Mouse (Mus musculus) E14TG2a.4 (cell line): ENCODE results near the gene Tnnt2.

Experiments used
- H3K27me3 ChIP-seq: 2 replicates; pipeline ENCODE4 v1.6.1; 2014; ENCODE audit warnings: low read length, control low read depth; ENCODE audit not compliant: insufficient read depth
- H3K36me3 ChIP-seq: 2 replicates; pipeline ENCODE4 v1.6.1; 2014; ENCODE audit warnings: low read length, control low read depth; ENCODE audit not compliant: insufficient read depth
- H3K4me1 ChIP-seq: replicated peaks from 2 replicates; pipeline ENCODE4 v1.6.1; 2014; ENCODE audit warnings: low read depth, low read length, control low read depth
- H3K4me3 ChIP-seq: replicated peaks from 2 replicates; pipeline ENCODE4 v1.5.1; 2014; ENCODE audit warnings: mild to moderate bottlenecking, low read length
- H3K9me3 ChIP-seq: 2 replicates; pipeline ENCODE4 v1.6.1; 2014; ENCODE audit warnings: low read length, control low read depth
- CTCF ChIP-seq: conservative IDR thresholded peaks from 2 replicates; pipeline ENCODE4 v1.5.1; 2014; ENCODE audit warnings: low read length
- NANOG ChIP-seq: IDR thresholded peaks from 2 replicates; pipeline ENCODE4 v1.6.1; 2014; ENCODE audit warnings: borderline replicate concordance, low read length, mixed read lengths
- POU5F1 ChIP-seq: IDR thresholded peaks from 2 replicates; pipeline ENCODE4 v1.6.1; 2014; ENCODE audit warnings: low read length, borderline replicate concordance

Gene Tnnt2

GRCm38 (mm10) chr1:135872991-135873390 lies 36.8 kb downstream of the Tnnt2 start:
- no peaks in the 10 kb centered on the region for H3K9me3 ChIP-seq
- no peaks in the 10 kb centered on the region for H3K36me3 ChIP-seq
- TF ChIP-seq CTCF = no peak
- no peak for TF ChIP-seq POU5F1
- no peak for TF ChIP-seq NANOG
- H3K27me3 ChIP-seq = peaks cover 50% of the 10 kb centered on the region
- no peak overlapping the region for H3K4me3 ChIP-seq
- H3K4me1 ChIP-seq = no peaks in the 10 kb centered on the region

DNA sequence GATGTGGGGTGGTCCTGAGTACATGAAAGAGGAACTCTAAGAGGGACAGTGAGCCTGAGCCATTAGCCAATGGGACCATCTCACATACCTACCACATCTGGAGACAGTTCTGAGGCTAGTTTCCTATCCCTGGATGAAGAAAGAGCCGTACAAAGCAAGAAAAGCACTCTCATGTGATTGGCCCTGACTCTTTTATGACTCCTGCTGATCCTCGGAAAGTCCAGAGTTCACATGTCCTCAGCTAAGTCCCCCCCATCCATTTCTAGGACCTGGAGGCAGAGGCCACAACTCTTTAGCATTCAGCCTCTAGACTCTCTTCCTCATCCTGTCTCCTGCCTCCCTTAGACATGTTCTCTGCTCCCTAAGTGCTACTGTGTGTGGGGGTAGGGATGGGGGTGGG lies 41.1 kb downstream of the Tnnt2 start:
- TF ChIP-seq NANOG = no peak
- no peak for TF ChIP-seq CTCF
- TF ChIP-seq POU5F1 = no peak
- no peaks in the 10 kb centered on the region for H3K4me1 ChIP-seq
- H3K4me3 ChIP-seq = no peak overlapping the region
- no peaks in the 10 kb centered on the region for H3K9me3 ChIP-seq
- no peaks in the 10 kb centered on the region for H3K36me3 ChIP-seq
- peaks cover 46% of the 10 kb centered on the region for H3K27me3 ChIP-seq

DNA sequence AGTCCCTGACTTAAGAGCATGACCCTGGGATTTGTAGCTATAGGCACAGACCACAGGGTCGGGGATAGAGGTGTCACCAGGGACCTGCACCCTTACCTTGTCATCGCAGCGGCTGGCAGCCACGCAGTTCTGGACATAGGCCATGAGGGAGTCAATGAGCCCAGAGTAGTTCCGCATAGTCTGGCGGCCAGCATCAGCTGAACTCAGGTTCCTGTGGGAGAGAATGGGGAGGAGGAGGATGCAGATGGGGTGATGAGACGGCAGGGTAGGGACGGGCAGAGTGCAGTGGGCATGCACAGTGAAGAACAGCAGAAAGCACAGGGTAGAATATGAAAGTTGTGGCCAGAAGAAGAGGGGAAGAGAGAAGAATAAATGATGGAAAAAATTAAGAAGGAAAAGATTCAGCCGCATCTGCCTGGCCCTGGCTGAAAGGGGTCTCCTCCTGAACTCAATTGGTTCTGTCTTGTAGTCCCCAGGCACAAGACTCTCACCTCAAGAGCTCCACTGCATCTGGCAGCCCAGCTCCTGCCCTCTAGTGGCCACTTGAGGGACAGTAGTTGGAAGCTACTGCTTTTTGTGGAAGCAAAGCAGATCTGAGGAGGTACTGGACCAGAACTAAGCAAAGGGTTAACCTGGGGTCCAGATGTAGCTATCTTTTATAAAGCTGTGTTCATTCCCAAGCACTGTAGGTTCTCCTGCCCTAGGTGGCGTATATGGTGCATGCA lies 46.4 kb downstream of the Tnnt2 start:
- Histone ChIP-seq H3K4me3 (no peak overlapping the region), H3K9me3 (no peaks in the 10 kb centered on the region), H3K27me3 (peaks cover 48% of the 10 kb centered on the region), H3K4me1 (no peaks in the 10 kb centered on the region), H3K36me3 (no peaks in the 10 kb centered on the region)
- TF ChIP-seq POU5F1 = no peak
- no peak for TF ChIP-seq NANOG
- TF ChIP-seq CTCF = peak; percentile 63

DNA sequence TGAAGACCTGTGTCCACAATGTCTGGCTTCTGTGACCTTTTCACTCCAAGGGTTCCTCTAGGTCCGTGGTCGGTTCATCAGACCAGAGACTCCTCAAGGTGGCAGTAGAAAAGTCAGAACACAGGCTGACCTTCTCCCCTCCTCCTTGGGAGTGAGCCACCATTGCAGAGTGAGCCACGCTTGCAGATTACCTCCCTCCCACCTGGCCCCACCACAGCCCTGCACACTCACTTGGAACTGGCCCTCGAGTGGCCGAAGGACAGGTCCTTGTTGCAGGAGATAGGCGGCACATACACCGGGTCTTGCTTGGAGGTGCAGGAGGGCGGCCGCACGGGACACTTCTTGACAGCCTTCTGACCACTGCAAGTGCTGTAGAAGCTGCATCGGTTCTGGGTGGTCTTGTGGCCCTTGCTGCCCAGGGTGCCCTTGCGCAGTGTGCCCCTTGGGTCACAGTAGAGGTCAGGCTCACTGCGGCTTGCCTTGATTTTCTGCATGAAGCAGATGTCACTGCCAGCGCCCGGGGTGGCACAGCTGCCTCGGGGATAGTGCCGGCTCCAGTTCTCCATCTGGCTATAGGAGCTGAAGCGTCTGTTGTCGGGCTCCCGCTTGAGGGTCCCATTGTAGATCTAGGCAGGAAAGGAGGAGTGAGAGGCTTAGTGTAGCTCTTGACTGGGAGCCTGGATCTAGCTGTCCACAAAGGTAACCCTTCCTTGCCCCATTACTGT lies 53.5 kb downstream of the Tnnt2 start:
- Histone ChIP-seq H3K9me3 (no peaks in the 10 kb centered on the region), H3K4me3 (0 out of 2 replicates have a peak overlapping the region, but pooled peaks have one; percentile 17), H3K36me3 (no peaks in the 10 kb centered on the region), H3K4me1 (peaks cover 20% of the 10 kb centered on the region), H3K27me3 (peaks cover 62% of the 10 kb centered on the region)
- no peak for TF ChIP-seq CTCF
- TF ChIP-seq POU5F1 = no peak
- no peak for TF ChIP-seq NANOG

DNA sequence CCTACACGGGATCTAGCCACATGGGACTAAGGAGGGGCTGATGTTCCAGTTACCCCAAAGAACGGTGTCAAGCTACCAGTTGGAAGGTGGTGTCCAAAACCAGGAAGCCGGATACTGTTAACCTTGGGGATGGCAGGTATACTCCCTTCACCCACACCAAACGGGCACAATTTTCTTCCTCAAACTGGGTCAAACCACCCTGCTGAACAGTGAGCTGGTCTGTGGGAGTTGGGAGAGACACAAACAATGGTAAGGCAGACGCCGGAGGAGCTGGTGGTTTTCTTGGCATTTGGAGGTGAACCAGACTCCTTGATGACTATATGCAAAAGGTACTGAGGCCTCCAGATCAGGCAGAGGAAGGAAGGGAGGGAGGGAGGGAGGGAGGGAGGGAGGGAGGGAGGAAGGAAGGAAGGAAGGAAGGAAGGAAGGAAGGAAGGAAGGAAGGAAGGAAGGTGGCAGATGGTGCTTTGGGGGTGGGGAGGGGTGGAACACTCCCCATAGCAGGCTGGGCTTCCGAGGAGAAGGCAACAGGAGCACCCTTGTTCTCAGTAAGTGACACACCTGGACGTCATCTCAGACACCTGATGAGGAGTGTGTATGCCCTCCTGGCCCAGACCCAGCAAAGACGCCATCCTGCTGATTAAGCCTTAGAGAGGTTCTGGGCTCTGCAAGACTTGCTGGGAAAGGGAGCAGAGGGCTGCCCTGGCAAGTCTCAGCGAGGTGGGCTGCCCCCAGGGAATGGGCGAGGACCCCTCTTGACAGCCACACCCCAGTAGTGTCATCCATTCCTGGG lies 55.5 kb downstream of the Tnnt2 start:
- Histone ChIP-seq H3K4me3 (no peak overlapping the region), H3K36me3 (no peaks in the 10 kb centered on the region), H3K27me3 (peaks cover 62% of the 10 kb centered on the region), H3K9me3 (peaks cover 7% of the 10 kb centered on the region), H3K4me1 (peaks cover 20% of the 10 kb centered on the region)
- TF ChIP-seq CTCF (no peak), NANOG (no peak), POU5F1 (no peak)

DNA sequence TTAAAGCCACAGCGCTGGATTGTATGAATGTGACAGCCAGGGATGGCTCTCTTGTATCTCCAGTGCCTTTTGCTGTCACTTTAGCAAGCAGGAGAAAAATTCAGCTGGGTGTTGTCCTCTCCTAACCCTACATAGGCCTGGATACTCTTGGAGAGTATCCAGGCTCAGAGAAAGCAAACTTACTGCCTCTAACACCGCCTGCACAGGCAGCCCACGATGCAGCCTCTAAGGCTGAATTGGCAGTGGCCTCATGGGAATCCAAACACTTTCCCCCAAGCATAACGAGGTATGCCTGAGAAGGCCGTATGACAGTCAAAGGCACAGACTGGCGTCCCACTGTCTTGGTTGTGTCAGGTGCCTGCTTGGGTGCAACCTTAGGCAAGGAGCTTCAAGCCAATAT lies 56.1 kb downstream of the Tnnt2 start:
- Histone ChIP-seq H3K27me3 (peaks cover 65% of the 10 kb centered on the region), H3K4me3 (no peak overlapping the region), H3K4me1 (peaks cover 20% of the 10 kb centered on the region), H3K9me3 (peaks cover 7% of the 10 kb centered on the region), H3K36me3 (no peaks in the 10 kb centered on the region)
- TF ChIP-seq NANOG (no peak), CTCF (no peak), POU5F1 (no peak)

GRCm38 (mm10) chr1:135892764-135893163 lies 56.6 kb downstream of the Tnnt2 start:
- no peak for TF ChIP-seq NANOG
- no peak for TF ChIP-seq POU5F1
- no peak for TF ChIP-seq CTCF
- H3K9me3 ChIP-seq = peaks cover 7% of the 10 kb centered on the region
- H3K27me3 ChIP-seq = peaks cover 67% of the 10 kb centered on the region
- no peaks in the 10 kb centered on the region for H3K36me3 ChIP-seq
- peaks cover 20% of the 10 kb centered on the region for H3K4me1 ChIP-seq
- H3K4me3 ChIP-seq = no peak overlapping the region

GRCm38 (mm10) chr1:135893377-135893776 lies 57.2 kb downstream of the Tnnt2 start:
- Histone ChIP-seq H3K4me3 (no peak overlapping the region), H3K4me1 (peaks cover 20% of the 10 kb centered on the region), H3K36me3 (no peaks in the 10 kb centered on the region), H3K9me3 (peaks cover 7% of the 10 kb centered on the region), H3K27me3 (peaks cover 62% of the 10 kb centered on the region)
- TF ChIP-seq NANOG (no peak), POU5F1 (no peak), CTCF (no peak)
